Mouse (Mus musculus): ENCODE results near the gene Gm37240. TPM values are rescaled to one million over a fixed set of nuclear protein-coding genes. Genes with fewer than 3 reads are reported as not detected.

Gene Gm37240
- polyA plus RNA-seq, 1 experiment from 2014 or later: 0.08 TPM

GRCm38 (mm10) chr3:85725110-85725509, 162.2 kb downstream of the Gm37240 start:
- no peaks in the 10 kb centered on the region for H3K4me1 ChIP-seq (replicated peaks)
- WGBS: 67% methylated on average over 2 of the region's 2 CpGs

GRCm38 (mm10) chr3:85722581-85722980, 164.7 kb downstream of the Gm37240 start:
- Histone ChIP-seq H3K4me3 (no peak overlapping the region), H3K9ac (no peak overlapping the region), H3K4me2 (no peak overlapping the region), H3K4me1 (replicated peaks) (no peaks in the 10 kb centered on the region), H3K27ac (no peak overlapping the region), H3K27me3 (no peaks in the 10 kb centered on the region), H3K9me3 (no peaks in the 10 kb centered on the region), H3K36me3 (no peaks in the 10 kb centered on the region)
- WGBS: 87% methylated on average over 6 of the region's 6 CpGs
- no peak for ATAC-seq (ENCODE audit: low FRiP score)

More at GRCm38 (mm10) chr3:85725110-85725509, 162.2 kb downstream of the Gm37240 start:
- H3K27me3 ChIP-seq: no peaks in the 10 kb centered on the region
- H3K9me3 ChIP-seq: no peaks in the 10 kb centered on the region
- no peak overlapping the region for H3K4me2 ChIP-seq
- ATAC-seq (ENCODE audit: low FRiP score): no peak
- no peak overlapping the region for H3K4me3 ChIP-seq
- H3K9ac ChIP-seq: no peak overlapping the region
- H3K27ac ChIP-seq: no peak overlapping the region
- H3K36me3 ChIP-seq: no peaks in the 10 kb centered on the region

GRCm38 (mm10) chr3:85715764-85716297, 171.5 kb downstream of the Gm37240 start:
- H3K27me3 ChIP-seq: no peaks in the 10 kb centered on the region
- H3K4me2 ChIP-seq: no peak overlapping the region
- H3K36me3 ChIP-seq: no peaks in the 10 kb centered on the region
- H3K4me3 ChIP-seq: no peak overlapping the region
- ATAC-seq (ENCODE audit: low FRiP score): no peak
- H3K27ac ChIP-seq: no peak overlapping the region
- no peak overlapping the region for H3K9ac ChIP-seq
- H3K9me3 ChIP-seq: no peaks in the 10 kb centered on the region
- 0 out of 2 replicates have a peak, but pooled peaks cover under 1% of the 10 kb centered on the region for H3K4me1 ChIP-seq (replicated peaks)
- 93% methylated on average over 4 of the region's 4 CpGs for WGBS

GRCm38 (mm10) chr3:85713936-85714709, 173.2 kb downstream of the Gm37240 start:
- 0 out of 2 replicates have a peak, but pooled peaks cover 4% of the 10 kb centered on the region for H3K4me1 ChIP-seq (replicated peaks)
- WGBS: 91% methylated on average over 7 of the region's 7 CpGs
- H3K9me3 ChIP-seq: no peaks in the 10 kb centered on the region
- no peak overlapping the region for H3K9ac ChIP-seq
- H3K36me3 ChIP-seq: no peaks in the 10 kb centered on the region
- no peak overlapping the region for H3K27ac ChIP-seq
- no peak overlapping the region for H3K4me2 ChIP-seq
- H3K4me3 ChIP-seq: no peak overlapping the region
- ATAC-seq (ENCODE audit: low FRiP score): no peak
- no peaks in the 10 kb centered on the region for H3K27me3 ChIP-seq

GRCm38 (mm10) chr3:85710695-85711094, 176.6 kb downstream of the Gm37240 start:
- H3K27me3 ChIP-seq: no peaks in the 10 kb centered on the region
- no peak overlapping the region for H3K27ac ChIP-seq
- no peaks in the 10 kb centered on the region for H3K9me3 ChIP-seq
- H3K9ac ChIP-seq: no peak overlapping the region
- ATAC-seq (ENCODE audit: low FRiP score): no peak
- H3K4me3 ChIP-seq: no peak overlapping the region
- WGBS: 54% methylated on average over 8 of the region's 8 CpGs
- no peaks in the 10 kb centered on the region for H3K36me3 ChIP-seq
- no peak overlapping the region for H3K4me2 ChIP-seq
- H3K4me1 ChIP-seq (replicated peaks): 0 out of 2 replicates have a peak, but pooled peaks cover 7% of the 10 kb centered on the region

- Histone ChIP-seq H3K9ac (no peak overlapping the region), H3K36me3 (no peaks in the 10 kb centered on the region), H3K4me2 (no peak overlapping the region), H3K9me3 (no peaks in the 10 kb centered on the region), H3K27ac (no peak overlapping the region), H3K4me1 (replicated peaks) (peaks cover 15% of the 10 kb centered on the region; the same call in 1 of the 2 replicates), H3K4me3 (no peak overlapping the region), H3K27me3 (no peaks in the 10 kb centered on the region)
- 38% methylated on average over 7 of the region's 7 CpGs for WGBS
- no peak for ATAC-seq (ENCODE audit: low FRiP score)
Observed at GRCm38 (mm10) chr3:85707421-85707820, 179.9 kb downstream of the Gm37240 start.

- no peak for ATAC-seq (ENCODE audit: low FRiP score)
- H3K4me2 ChIP-seq: no peak overlapping the region
- H3K36me3 ChIP-seq: no peaks in the 10 kb centered on the region
- no peak overlapping the region for H3K9ac ChIP-seq
- 37% methylated on average over 6 of the region's 6 CpGs for WGBS
- H3K4me3 ChIP-seq: no peak overlapping the region
- H3K4me1 ChIP-seq (replicated peaks): peaks cover 11% of the 10 kb centered on the region; the same call in 1 of the 2 replicates
- H3K27ac ChIP-seq: peak overlapping the region; percentile 6; the same call in 1 of the 2 replicates
- no peaks in the 10 kb centered on the region for H3K9me3 ChIP-seq
- no peaks in the 10 kb centered on the region for H3K27me3 ChIP-seq
Observed at GRCm38 (mm10) chr3:85703141-85703882, 184.0 kb downstream of the Gm37240 start.

- ATAC-seq (ENCODE audit: low FRiP score): no peak
- no peak overlapping the region for H3K4me2 ChIP-seq
- H3K4me1 ChIP-seq (replicated peaks): peaks cover 8% of the 10 kb centered on the region; the same call in 1 of the 2 replicates
- no peaks in the 10 kb centered on the region for H3K36me3 ChIP-seq
- H3K4me3 ChIP-seq: no peak overlapping the region
- no peak overlapping the region for H3K27ac ChIP-seq
- WGBS: 84% methylated on average over 4 of the region's 4 CpGs
- H3K9ac ChIP-seq: no peak overlapping the region
- H3K27me3 ChIP-seq: no peaks in the 10 kb centered on the region
- no peaks in the 10 kb centered on the region for H3K9me3 ChIP-seq
Observed at GRCm38 (mm10) chr3:85698496-85698895, 188.8 kb downstream of the Gm37240 start.

- WGBS: 48% methylated on average over 3 of the region's 3 CpGs
- Histone ChIP-seq H3K27me3 (no peaks in the 10 kb centered on the region), H3K4me3 (no peak overlapping the region), H3K27ac (no peak overlapping the region), H3K4me1 (replicated peaks) (no peaks in the 10 kb centered on the region), H3K9me3 (no peaks in the 10 kb centered on the region), H3K9ac (no peak overlapping the region), H3K4me2 (no peak overlapping the region), H3K36me3 (no peaks in the 10 kb centered on the region)
- no peak for ATAC-seq (ENCODE audit: low FRiP score)
Observed at GRCm38 (mm10) chr3:85695056-85695455, 192.3 kb downstream of the Gm37240 start.

- WGBS: 57% methylated on average over 3 of the region's 3 CpGs
- Histone ChIP-seq H3K27ac (no peak overlapping the region), H3K27me3 (no peaks in the 10 kb centered on the region), H3K4me2 (no peak overlapping the region), H3K9me3 (no peaks in the 10 kb centered on the region), H3K36me3 (no peaks in the 10 kb centered on the region), H3K4me1 (replicated peaks) (no peaks in the 10 kb centered on the region), H3K9ac (no peak overlapping the region), H3K4me3 (no peak overlapping the region)
- no peak for ATAC-seq (ENCODE audit: low FRiP score)
Observed at GRCm38 (mm10) chr3:85693013-85693412, 194.3 kb downstream of the Gm37240 start.

- Histone ChIP-seq H3K27ac (no peak overlapping the region), H3K4me2 (no peak overlapping the region), H3K9ac (no peak overlapping the region), H3K9me3 (no peaks in the 10 kb centered on the region), H3K4me1 (replicated peaks) (no peaks in the 10 kb centered on the region), H3K4me3 (no peak overlapping the region), H3K27me3 (no peaks in the 10 kb centered on the region), H3K36me3 (no peaks in the 10 kb centered on the region)
- ATAC-seq (ENCODE audit: low FRiP score): no peak
- 69% methylated on average over 4 of the region's 4 CpGs for WGBS
Observed at GRCm38 (mm10) chr3:85691134-85691533, 196.2 kb downstream of the Gm37240 start.

GRCm38 (mm10) chr3:85688341-85688740, 199.0 kb downstream of the Gm37240 start:
- Histone ChIP-seq H3K9ac (no peak overlapping the region), H3K27me3 (no peaks in the 10 kb centered on the region), H3K4me3 (no peak overlapping the region), H3K27ac (no peak overlapping the region), H3K36me3 (no peaks in the 10 kb centered on the region), H3K4me2 (no peak overlapping the region), H3K4me1 (replicated peaks) (no peaks in the 10 kb centered on the region), H3K9me3 (no peaks in the 10 kb centered on the region)
- ATAC-seq (ENCODE audit: low FRiP score): no peak
- 95% methylated on average over 14 of the region's 14 CpGs for WGBS
